Mouse (Mus musculus): ENCODE data around the gene Aknad1. TPM values are rescaled to one million over a fixed set of nuclear protein-coding genes. Genes with fewer than 3 reads are reported as not detected.

Gene Aknad1
- polyA plus RNA-seq, 1 experiment from 2014 or later = not detected

- Histone ChIP-seq H3K27me3 (no peaks in the 10 kb centered on the region), H3K4me3 (no peak overlapping the region), H3K4me2 (no peak overlapping the region), H3K4me1 (replicated peaks) (no peaks in the 10 kb centered on the region), H3K36me3 (no peaks in the 10 kb centered on the region), H3K27ac (no peak overlapping the region), H3K9me3 (replicated peaks) (no peaks in the 10 kb centered on the region), H3K9ac (no peak overlapping the region)
- WGBS = 46% methylated on average over 6 of the region's 6 CpGs
- no peak for ATAC-seq (replicated peaks; ENCODE audit: insufficient number of reproducible peaks, insufficient read depth, low FRiP score, low read depth)
Observed at GRCm38 (mm10) chr3:108751691-108752090, 12.2 kb downstream of the Aknad1 start.

- Histone ChIP-seq H3K4me3 (no peak overlapping the region), H3K27ac (no peak overlapping the region), H3K9me3 (replicated peaks) (no peaks in the 10 kb centered on the region), H3K9ac (no peak overlapping the region), H3K4me1 (replicated peaks) (no peaks in the 10 kb centered on the region), H3K4me2 (no peak overlapping the region), H3K36me3 (no peaks in the 10 kb centered on the region), H3K27me3 (0 out of 2 replicates have a peak, but pooled peaks cover 7% of the 10 kb centered on the region)
- ATAC-seq (replicated peaks; ENCODE audit: insufficient number of reproducible peaks, insufficient read depth, low FRiP score, low read depth) = no peak
- WGBS = 83% methylated on average over 1 of the region's 1 CpGs
Observed at GRCm38 (mm10) chr3:108754541-108754940, 15.1 kb downstream of the Aknad1 start.

- H3K27ac ChIP-seq = no peak overlapping the region
- ATAC-seq (replicated peaks; ENCODE audit: insufficient number of reproducible peaks, insufficient read depth, low FRiP score, low read depth) = no peak
- 85% methylated on average over 2 of the region's 2 CpGs for WGBS
- no peaks in the 10 kb centered on the region for H3K9me3 ChIP-seq (replicated peaks)
- no peak overlapping the region for H3K4me2 ChIP-seq
- H3K27me3 ChIP-seq = 0 out of 2 replicates have a peak, but pooled peaks cover 7% of the 10 kb centered on the region
- H3K4me1 ChIP-seq (replicated peaks) = no peaks in the 10 kb centered on the region
- no peak overlapping the region for H3K9ac ChIP-seq
- no peaks in the 10 kb centered on the region for H3K36me3 ChIP-seq
- no peak overlapping the region for H3K4me3 ChIP-seq
Observed at GRCm38 (mm10) chr3:108755542-108755941, 16.1 kb downstream of the Aknad1 start.

GRCm38 (mm10) chr3:108756131-108756530 is 16.7 kb downstream of the Aknad1 start:
- Histone ChIP-seq H3K9me3 (replicated peaks) (no peaks in the 10 kb centered on the region), H3K4me3 (no peak overlapping the region), H3K4me2 (no peak overlapping the region), H3K4me1 (replicated peaks) (no peaks in the 10 kb centered on the region), H3K9ac (no peak overlapping the region), H3K36me3 (no peaks in the 10 kb centered on the region), H3K27ac (no peak overlapping the region), H3K27me3 (0 out of 2 replicates have a peak, but pooled peaks cover 9% of the 10 kb centered on the region)
- 62% methylated on average over 1 of the region's 1 CpGs for WGBS
- ATAC-seq (replicated peaks; ENCODE audit: insufficient number of reproducible peaks, insufficient read depth, low FRiP score, low read depth) = no peak

DNA sequence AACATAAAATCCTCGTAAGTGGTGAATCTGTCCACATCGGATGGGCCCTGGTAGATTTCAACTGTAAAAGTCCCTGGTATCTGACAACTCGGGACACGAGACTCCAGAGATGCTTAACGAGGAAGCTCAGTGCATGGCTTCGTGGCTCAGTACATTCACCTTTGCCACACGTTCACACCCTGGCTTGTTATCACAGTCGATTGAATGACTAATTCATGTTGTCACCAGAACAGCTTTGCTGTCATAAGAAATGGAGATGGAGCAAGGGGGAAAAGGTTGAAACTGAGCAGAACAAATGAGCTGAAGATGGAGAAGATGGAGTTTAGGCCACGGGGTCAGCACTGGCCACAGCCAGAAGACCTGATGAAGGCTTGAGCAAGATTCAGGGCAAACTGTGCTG is 18.1 kb downstream of the Aknad1 start:
- Histone ChIP-seq H3K4me3 (no peak overlapping the region), H3K36me3 (no peaks in the 10 kb centered on the region), H3K9me3 (replicated peaks) (no peaks in the 10 kb centered on the region), H3K4me2 (no peak overlapping the region), H3K4me1 (replicated peaks) (0 out of 2 replicates have a peak, but pooled peaks cover 1% of the 10 kb centered on the region), H3K27me3 (0 out of 2 replicates have a peak, but pooled peaks cover 14% of the 10 kb centered on the region), H3K27ac (no peak overlapping the region), H3K9ac (no peak overlapping the region)
- no peak for ATAC-seq (replicated peaks; ENCODE audit: insufficient number of reproducible peaks, insufficient read depth, low FRiP score, low read depth)
- WGBS = 55% methylated on average over 9 of the region's 9 CpGs

DNA sequence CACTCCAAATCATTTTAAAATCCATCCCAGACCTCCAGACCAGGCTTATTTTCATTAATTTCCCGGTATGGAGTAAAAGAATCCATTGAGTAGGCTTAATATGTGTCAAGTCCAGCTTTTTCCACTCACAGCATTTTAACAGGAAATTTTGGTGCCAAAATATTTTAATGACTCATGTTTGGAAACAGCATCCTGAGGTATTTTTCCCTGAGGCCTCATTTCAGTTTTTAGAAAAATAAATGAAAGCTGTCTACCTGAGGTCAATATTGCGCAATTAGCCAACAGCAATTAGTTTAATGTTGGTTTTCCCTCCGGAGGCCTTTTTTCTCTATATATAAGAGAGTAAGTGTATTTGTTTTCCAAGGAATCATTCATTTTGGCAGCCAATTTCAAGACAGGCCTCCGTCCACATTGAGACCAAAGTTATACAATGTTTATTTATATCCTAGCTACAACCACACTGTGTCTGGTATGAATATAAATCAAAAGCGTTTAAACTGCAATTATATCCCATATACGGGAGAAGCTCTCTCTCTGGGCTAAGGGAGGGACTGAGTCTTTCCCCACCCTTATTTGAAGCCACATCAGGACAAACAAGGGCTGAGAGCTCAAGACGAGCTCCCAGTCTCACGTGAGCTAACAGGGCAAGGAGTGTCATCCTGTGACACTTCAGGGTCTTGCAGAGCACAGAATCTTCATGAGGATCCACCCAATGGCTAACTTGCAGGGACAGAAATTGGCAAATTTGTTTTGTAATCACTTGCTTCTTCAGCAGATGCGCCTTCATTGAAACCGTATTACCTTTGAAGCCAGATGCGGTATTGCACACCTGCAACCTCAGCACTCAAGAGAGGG is 20.3 kb downstream of the Aknad1 start:
- no peak overlapping the region for H3K9ac ChIP-seq
- H3K27me3 ChIP-seq = 0 out of 2 replicates have a peak, but pooled peaks cover 22% of the 10 kb centered on the region
- no peak overlapping the region for H3K4me2 ChIP-seq
- H3K9me3 ChIP-seq (replicated peaks) = no peaks in the 10 kb centered on the region
- no peak overlapping the region for H3K4me3 ChIP-seq
- 74% methylated on average over 11 of the region's 11 CpGs for WGBS
- peak overlapping the region; percentile 27; the same call in 1 of the 2 replicates for H3K27ac ChIP-seq
- H3K36me3 ChIP-seq = no peaks in the 10 kb centered on the region
- ATAC-seq (replicated peaks; ENCODE audit: insufficient number of reproducible peaks, insufficient read depth, low FRiP score, low read depth) = no peak
- H3K4me1 ChIP-seq (replicated peaks) = 0 out of 2 replicates have a peak, but pooled peaks cover 3% of the 10 kb centered on the region

GRCm38 (mm10) chr3:108762597-108763111 is 23.2 kb downstream of the Aknad1 start:
- Histone ChIP-seq H3K4me1 (replicated peaks) (0 out of 2 replicates have a peak, but pooled peaks cover 3% of the 10 kb centered on the region), H3K9me3 (replicated peaks) (no peaks in the 10 kb centered on the region), H3K27me3 (0 out of 2 replicates have a peak, but pooled peaks cover 19% of the 10 kb centered on the region), H3K27ac (no peak overlapping the region), H3K4me3 (no peak overlapping the region), H3K9ac (no peak overlapping the region), H3K36me3 (no peaks in the 10 kb centered on the region), H3K4me2 (no peak overlapping the region)
- 58% methylated on average over 7 of the region's 7 CpGs for WGBS
- no peak; the same call in 1 of the 2 replicates for ATAC-seq (replicated peaks; ENCODE audit: insufficient number of reproducible peaks, insufficient read depth, low FRiP score, low read depth)

- Histone ChIP-seq H3K4me1 (replicated peaks) (0 out of 2 replicates have a peak, but pooled peaks cover 3% of the 10 kb centered on the region), H3K27me3 (0 out of 2 replicates have a peak, but pooled peaks cover 19% of the 10 kb centered on the region), H3K9me3 (replicated peaks) (no peaks in the 10 kb centered on the region), H3K4me3 (no peak overlapping the region), H3K36me3 (no peaks in the 10 kb centered on the region), H3K27ac (no peak overlapping the region), H3K9ac (no peak overlapping the region), H3K4me2 (no peak overlapping the region)
- ATAC-seq (replicated peaks; ENCODE audit: insufficient number of reproducible peaks, insufficient read depth, low FRiP score, low read depth) = no peak
- 72% methylated on average over 2 of the region's 2 CpGs for WGBS
Observed at GRCm38 (mm10) chr3:108763691-108764090, 24.2 kb downstream of the Aknad1 start.

- Histone ChIP-seq H3K4me2 (no peak overlapping the region), H3K9ac (no peak overlapping the region), H3K4me1 (replicated peaks) (0 out of 2 replicates have a peak, but pooled peaks cover 3% of the 10 kb centered on the region), H3K4me3 (no peak overlapping the region), H3K27ac (no peak overlapping the region), H3K9me3 (replicated peaks) (no peaks in the 10 kb centered on the region), H3K36me3 (no peaks in the 10 kb centered on the region), H3K27me3 (0 out of 2 replicates have a peak, but pooled peaks cover 15% of the 10 kb centered on the region)
- WGBS = 42% methylated on average over 7 of the region's 7 CpGs
- ATAC-seq (replicated peaks; ENCODE audit: insufficient number of reproducible peaks, insufficient read depth, low FRiP score, low read depth) = no peak
Observed at GRCm38 (mm10) chr3:108764976-108765375, 25.5 kb downstream of the Aknad1 start.

DNA sequence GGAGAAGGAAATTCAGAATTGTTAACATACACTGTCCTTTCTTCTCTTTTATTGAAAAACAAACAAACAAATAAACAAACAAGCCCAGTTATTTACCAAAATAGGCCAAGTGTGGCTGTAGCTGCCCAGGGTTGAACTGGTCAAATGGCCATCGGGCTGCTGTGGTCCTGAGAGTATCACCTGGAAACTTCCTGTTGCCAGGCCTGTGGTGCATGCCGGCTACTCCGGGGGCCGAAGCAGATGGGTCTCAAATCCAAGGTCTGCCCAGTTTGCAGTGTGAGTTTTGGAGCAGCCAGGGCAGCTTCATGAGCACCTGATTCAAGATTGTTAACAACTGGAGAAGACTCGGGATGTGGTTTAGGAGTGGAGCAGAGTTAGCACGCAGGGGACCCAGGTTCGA is 26.0 kb downstream of the Aknad1 start:
- no peak overlapping the region for H3K9ac ChIP-seq
- H3K36me3 ChIP-seq = no peaks in the 10 kb centered on the region
- no peak overlapping the region for H3K27ac ChIP-seq
- no peak for ATAC-seq (replicated peaks; ENCODE audit: insufficient number of reproducible peaks, insufficient read depth, low FRiP score, low read depth)
- no peak overlapping the region for H3K4me2 ChIP-seq
- 0 out of 2 replicates have a peak, but pooled peaks cover 15% of the 10 kb centered on the region for H3K27me3 ChIP-seq
- no peak overlapping the region for H3K4me3 ChIP-seq
- no peaks in the 10 kb centered on the region for H3K9me3 ChIP-seq (replicated peaks)
- 79% methylated on average over 7 of the region's 7 CpGs for WGBS
- H3K4me1 ChIP-seq (replicated peaks) = 0 out of 2 replicates have a peak, but pooled peaks cover 4% of the 10 kb centered on the region

DNA sequence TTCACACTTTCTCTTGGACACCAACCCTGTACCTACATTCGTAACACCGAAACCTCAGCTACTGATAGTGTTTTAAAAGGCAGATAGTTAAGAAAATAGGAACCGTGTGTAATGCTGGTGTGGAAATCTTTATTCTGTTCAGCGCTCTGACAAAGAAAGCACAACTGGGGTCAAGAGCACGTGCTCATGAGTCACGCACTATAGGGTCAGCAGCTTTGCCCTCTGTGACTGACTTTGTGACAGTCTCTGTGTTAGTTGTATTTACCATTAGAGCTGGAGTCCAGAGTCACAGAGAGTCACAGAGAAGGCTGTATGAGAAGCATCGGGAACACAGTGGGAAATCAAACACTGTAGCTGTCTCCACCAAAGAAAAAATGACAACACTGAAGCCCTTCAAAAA is 27.5 kb downstream of the Aknad1 start:
- H3K4me2 ChIP-seq = no peak overlapping the region
- peaks cover 9% of the 10 kb centered on the region; the same call in 1 of the 2 replicates for H3K4me1 ChIP-seq (replicated peaks)
- ATAC-seq (replicated peaks; ENCODE audit: insufficient number of reproducible peaks, insufficient read depth, low FRiP score, low read depth) = no peak

More for the DNA sequence above, 27.5 kb downstream of the Aknad1 start:
- WGBS = 73% methylated on average over 7 of the region's 7 CpGs
- Histone ChIP-seq H3K27me3 (0 out of 2 replicates have a peak, but pooled peaks cover 14% of the 10 kb centered on the region), H3K9ac (no peak overlapping the region), H3K9me3 (replicated peaks) (no peaks in the 10 kb centered on the region), H3K27ac (no peak overlapping the region), H3K4me3 (no peak overlapping the region), H3K36me3 (no peaks in the 10 kb centered on the region)

Measured in heart, embryonic 15.5 days (tissue).